Mouse (Mus musculus): ENCODE data around the gene Fam25c. TPM values are rescaled to one million over a fixed set of nuclear protein-coding genes. Genes with fewer than 3 reads are reported as not detected.
A peak's percentile ranks its signal among the peaks of the same experiment; 100 is the strongest.
"Not testable (repeated sequence)": the region's sequence is repeated elsewhere in the genome, so short reads cannot be mapped to it uniquely, and the experiment has no call there.

Gene Fam25c
- total RNA-seq, 1 experiment from 2014 or later: not detected

DNA sequence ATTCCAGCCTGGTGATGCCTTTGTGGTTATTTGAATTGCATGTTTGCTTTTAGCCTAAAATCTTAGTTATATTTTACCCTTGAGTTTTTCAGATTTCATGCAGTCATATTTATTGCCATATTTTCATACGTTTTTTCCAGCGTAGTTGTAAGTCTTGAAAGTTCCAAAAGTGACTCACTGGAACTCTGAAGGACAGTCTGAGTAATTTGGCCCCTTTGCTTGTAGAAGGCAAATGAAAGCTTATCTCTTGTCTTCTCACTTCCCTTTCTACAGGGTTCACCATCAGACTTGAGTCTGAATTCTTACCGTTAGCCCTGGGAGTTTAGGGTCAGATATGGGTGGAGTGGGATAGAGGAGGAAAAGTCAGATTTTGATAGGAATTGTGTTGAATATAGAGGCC is 28.6 kb downstream of the Fam25c start:
- no peak for DNase-seq

DNA sequence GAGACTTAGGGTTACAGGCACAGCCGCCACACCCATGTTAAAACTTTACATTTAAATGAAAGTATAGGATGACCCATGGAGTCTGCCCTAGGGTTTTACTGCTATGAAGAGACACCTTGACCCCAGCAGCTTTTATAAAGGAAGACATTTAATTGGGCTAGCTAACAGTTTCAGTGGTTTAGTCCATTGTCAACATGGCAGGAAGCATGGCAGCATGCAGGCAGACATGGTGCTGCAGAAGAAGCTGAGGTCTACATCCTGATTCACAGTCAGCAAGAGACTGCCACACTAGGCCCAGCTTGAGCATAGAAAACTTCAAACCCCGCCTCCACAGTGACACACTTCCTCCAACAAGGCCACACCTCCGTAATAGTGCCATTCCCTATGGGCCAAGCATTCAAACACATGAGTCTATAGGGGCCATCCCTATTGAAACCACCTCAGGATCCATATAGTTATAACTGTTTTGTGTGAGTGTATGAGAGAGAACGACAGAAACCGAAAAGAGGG is 31.6 kb downstream of the Fam25c start:
- DNase-seq: no peak

DNA sequence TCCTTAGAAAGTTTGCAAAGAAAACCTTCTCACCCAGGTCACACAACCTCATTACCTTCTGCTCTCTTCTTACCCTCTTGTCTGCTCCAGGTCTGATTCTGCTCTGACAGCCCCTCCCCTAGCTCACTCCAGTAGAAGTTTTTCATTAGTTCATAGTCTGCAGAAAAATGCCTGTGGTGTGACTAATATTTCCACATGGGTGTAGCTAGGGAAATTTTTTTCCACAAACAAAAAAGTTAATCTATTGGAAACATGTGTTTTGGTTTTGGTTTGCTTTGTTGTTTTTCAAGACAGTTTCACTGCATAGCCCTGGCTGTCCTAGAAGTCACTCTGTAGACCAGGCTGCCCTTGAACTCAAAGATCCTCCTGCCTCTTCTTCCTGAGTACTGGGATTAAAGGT is 37.1 kb downstream of the Fam25c start:
- DNase-seq: no peak

- no peak for DNase-seq
Measured at GRCm38 (mm10) chr14:34317431-34317830, 37.8 kb downstream of the Fam25c start.

DNA sequence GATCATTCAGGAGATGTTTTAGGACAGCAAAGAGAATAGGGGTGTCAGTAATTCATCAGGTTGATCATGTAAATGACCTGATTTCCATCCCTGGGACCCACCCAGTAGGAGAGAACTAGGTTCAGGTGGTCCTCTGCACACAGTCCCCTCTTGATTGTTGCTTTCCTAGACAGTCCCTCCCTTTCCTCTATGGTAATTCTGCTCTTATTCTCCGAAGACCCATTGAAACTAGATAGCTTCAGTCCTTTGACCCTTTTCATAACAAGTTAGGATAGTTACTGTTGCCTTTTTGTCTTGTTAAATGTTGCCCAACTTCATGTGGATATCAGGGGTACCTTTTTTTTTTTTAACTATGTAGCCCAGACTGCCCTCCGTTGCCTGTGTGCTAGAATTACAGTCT is 38.9 kb downstream of the Fam25c start:
- no peak for DNase-seq

DNA sequence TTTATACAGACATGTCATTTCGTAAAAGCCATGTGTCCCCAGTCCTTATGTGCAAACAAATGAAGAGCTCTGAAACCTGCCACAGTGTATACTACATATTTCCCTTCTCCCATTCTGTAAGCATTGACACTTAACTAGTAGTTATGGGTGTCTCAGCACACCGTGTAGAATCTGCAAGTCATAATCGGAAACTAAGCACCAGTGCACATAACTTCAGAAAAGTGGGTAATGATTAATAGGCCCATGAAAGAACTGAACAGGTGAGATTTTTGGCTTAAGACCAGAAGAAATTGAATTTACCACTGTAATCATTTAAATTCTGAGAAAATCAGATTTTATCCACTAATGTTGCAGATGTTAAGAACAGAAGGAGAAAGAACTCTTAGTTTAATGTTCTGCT is 40.4 kb downstream of the Fam25c start:
- no peak for DNase-seq

DNA sequence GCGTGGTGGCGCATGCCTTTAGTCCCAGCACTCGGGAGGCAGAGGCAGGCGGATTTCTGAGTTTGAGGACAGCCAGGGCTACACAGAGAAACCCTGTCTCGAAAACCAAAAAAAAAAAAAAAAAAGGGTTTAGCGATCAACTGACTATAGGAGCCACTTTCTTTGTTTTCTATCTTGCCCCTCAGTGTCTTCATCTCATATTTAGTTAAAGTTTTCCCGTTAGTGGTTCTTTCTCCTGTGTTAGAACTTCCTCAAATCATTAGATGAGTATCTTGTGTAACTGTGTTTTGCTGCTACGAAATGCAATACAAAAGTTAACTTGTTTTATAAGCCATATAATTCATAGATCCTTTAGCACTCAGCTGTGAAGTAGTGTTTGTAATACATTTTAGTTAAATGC is 40.9 kb downstream of the Fam25c start:
- not testable (repeated sequence) for DNase-seq

DNA sequence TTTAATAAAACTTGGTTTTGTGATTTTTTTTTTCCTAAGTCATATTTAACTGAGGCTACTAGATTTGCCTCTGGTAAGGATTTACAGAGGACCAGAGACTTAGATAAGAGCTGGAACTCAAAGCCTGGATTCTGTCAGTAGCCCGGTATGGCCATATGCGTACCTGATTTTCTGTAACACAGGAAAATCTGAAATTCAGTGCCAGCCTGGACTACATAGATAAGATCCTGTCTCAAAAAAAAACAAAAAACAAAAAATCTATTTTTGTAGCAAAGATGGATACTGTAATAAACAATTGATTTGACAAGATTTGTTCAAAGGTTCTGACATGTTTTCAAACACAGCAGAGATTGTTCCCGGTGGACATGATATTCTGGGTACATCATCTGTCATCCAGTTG is 41.6 kb downstream of the Fam25c start:
- DNase-seq: no peak

DNA sequence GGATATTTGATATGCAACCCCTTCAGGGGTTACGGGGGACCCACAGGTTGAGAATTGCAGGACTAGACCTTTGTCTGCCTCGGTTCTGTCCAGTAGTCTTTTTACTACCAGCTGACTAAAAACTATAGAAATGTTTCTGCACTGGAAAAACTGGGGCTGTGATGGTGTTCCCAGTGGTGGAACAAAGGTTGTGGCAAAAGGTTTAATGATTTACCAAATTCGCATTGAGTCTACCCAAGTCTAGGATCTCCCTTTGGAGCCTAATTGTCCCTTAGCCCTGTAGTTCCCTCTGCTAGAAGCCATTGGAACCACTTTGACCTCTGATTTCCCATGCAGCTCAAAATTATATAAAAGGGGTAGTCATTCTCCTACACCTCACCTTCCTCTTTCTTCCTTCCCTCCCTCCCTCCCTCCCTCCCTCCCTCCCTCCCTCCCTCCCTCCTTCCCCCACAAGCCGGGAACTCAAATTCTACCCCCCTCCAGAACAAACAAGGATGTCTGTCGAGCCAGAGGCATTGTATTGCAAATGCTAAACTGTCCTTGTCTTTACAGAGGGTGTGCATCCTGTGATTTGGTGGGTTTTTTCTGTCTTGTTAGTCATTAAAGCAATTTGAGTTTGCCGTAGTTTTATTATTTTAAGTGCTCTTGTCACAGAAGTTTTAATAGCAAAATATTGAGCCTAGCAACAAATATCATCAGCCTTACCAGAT is 42.7 kb downstream of the Fam25c start:
- DNase-seq: no peak

- DNase-seq: no peak
Measured at GRCm38 (mm10) chr14:34311691-34312090, 43.5 kb downstream of the Fam25c start.

- peak; percentile 56 for DNase-seq
Measured at GRCm38 (mm10) chr14:34311021-34311631, 44.1 kb downstream of the Fam25c start.

DNA sequence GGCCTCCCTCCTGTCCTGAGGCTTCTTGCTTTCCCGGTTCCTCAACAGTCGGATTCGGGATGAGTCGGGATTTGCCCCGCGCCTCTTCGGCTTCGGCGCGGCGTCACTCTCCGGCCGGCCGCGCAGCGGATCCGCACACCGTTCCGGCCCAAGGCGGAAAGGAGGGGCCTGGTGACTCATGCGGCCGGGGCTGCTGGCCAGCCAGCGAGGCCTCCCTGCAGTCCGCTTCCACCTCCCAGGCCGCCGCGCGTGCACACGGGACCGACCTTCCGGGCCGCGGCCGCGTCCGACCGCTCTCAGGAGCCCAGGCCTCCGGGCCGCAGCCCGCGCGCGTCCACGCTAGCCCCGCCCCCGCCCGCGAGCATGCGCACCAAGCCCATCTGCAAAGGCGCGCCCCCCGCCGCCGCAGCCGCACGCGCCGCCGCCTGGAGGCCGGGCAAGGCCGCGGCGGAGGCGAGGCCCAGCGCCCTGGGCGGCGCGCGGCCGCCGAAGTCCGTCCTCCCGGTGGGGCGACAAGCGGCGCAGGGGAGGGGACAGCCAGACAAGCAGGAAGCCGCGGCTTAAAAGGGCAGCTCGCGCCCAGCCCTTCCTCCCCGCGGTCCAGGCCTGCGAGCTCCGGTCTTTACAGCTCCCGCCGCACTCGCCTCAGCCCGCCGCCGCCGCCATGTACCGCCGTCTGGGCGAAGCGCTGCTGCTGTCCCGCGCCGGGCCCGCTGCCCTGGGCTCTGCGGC is 44.8 kb downstream of the Fam25c start, which contains the start of the genes Shld2 and Glud1:
Gene Shld2 (minus strand): TSS at position 260 of the 732 bp plus-strand sequence.
Gene Glud1 (plus strand): TSS at position 494 of the 732 bp plus-strand sequence.
- peak; percentile 99 for DNase-seq

DNA sequence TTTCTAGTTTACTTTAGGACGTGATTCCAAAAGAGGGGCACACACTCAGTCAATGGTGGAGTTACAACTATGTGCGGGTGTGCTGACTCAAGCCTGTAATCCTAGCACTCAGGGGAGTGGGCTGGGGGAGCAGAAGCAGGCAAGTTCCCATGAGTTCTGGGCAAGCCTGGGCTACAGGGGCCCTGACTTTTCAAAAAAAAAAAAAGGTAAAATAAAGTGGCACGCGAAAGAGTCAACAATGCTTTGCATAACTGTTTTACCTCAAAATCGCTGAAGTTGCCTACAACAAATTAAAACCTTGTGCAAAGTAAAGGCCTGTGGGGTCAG is 45.4 kb downstream of the Fam25c start:
- DNase-seq: no peak

DNA sequence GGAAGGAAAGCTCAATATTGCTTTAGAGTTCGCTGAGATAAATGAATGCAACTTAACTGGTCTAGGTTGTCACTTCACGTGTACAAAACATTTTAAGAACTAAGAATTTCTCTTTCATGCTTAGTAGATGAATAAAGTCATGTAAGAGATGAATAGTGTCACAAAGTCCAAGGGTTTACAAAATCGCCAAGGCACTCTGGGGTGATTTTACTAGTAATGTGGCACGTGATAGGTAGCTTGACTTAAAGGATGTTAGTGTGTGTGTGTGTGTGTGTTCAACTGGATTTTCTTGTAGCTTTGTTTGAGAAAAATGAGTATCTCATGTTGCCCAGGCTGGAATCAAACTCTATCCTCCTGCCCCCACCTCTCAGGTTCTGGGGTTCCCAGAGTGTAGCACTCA is 46.0 kb downstream of the Fam25c start:
- DNase-seq: no peak

GRCm38 (mm10) chr14:34303265-34303680 is 52.0 kb downstream of the Fam25c start:
- no peak for DNase-seq

DNA sequence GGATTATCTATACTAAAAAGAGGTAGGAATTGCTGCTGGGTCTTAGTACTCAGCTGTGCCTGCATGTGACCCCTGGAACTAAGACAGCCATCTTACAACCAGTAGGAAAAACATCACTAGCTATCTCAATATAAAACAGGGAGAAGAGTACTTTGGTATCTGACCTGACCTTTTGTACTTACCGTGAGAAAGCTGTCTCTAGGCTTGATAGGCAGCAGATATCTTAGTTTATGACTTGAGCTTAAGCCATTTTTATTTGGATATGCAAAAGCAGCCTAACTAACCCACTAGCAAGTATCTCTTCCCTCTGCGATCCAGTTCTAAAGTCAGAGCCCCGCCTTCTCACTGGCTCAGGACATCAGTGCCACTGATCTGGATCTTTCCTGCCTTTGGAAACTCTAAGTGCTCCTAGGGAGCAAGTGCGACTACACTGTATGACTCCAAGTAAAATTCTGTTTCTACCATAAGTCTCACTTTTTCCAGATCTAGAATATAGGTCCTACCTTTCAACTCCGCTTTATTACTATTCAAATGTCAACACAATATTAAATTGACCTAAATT is 52.5 kb downstream of the Fam25c start:
- no peak for DNase-seq

Other genes with a start within 250 kb of the Fam25c start
- gene Npy4r, start 202.9 kb downstream of the Fam25c start, total RNA-seq (2021): 0.15 TPM in 1 of 2 replicates, not detected in the other
- gene Gprin2, start 153.8 kb downstream of the Fam25c start, total RNA-seq (2021): 0.76 and 2.5 TPM in 2 replicates
- gene Syt15, start 135.8 kb downstream of the Fam25c start, total RNA-seq (2021): 0.33 TPM in 1 of 2 replicates, not detected in the other
- gene Shld2, start 44.9 kb downstream of the Fam25c start, total RNA-seq (2021): 13.5 and 16.4 TPM in 2 replicates
- 148 and 181 TPM in 2 replicates for gene Glud1, start 44.7 kb downstream of the Fam25c start, total RNA-seq (2021)
- 7.4 and 9.7 TPM in 2 replicates for gene Sncg, start 19.4 kb upstream of the Fam25c start, total RNA-seq (2021)
- 26.1 and 31.2 TPM in 2 replicates for gene Mmrn2, start 20.0 kb upstream of the Fam25c start, total RNA-seq (2021)
- gene Bmpr1a, start 147.9 kb upstream of the Fam25c start, total RNA-seq (2021): 64.7 and 73.0 TPM in 2 replicates
- gene 9230112D13Rik, start 167.4 kb upstream of the Fam25c start, total RNA-seq (2021): not detected in 2 replicates
- 0.73 and 1.4 TPM in 2 replicates for gene Ldb3, start 233.2 kb upstream of the Fam25c start, total RNA-seq (2021)
- not detected in 2 replicates for gene Opn4, start 244.7 kb upstream of the Fam25c start, total RNA-seq (2021)

Data from adrenal gland, postnatal 25 days (tissue).